Mouse (Mus musculus) heart, postnatal 25 days (tissue): ENCODE measurements around the gene Homer1. TPM values are rescaled to one million over a fixed set of nuclear protein-coding genes. Genes with fewer than 3 reads are reported as not detected.

ENCODE experiments used
- DNase-seq: peaks from one replicate; pipeline ENCODE4 v3.0.0; 2022; ENCODE audit warnings: low spot score
- intact Hi-C: fragments of 180-260 bp; cut with DNase I; formaldehyde crosslinking; loops from one replicate; pipeline ENCODE4 v1.15.1; 2025
- total RNA-seq, 2 experiments: library from RNA; stranded (reverse); gene quantifications; 2 replicates each; pipeline ENCODE4 v1.2.3; 2021

Homer1 gene
- total RNA-seq, 2 experiments from 2014 or later = 61.1 to 63.8 TPM

DNA sequence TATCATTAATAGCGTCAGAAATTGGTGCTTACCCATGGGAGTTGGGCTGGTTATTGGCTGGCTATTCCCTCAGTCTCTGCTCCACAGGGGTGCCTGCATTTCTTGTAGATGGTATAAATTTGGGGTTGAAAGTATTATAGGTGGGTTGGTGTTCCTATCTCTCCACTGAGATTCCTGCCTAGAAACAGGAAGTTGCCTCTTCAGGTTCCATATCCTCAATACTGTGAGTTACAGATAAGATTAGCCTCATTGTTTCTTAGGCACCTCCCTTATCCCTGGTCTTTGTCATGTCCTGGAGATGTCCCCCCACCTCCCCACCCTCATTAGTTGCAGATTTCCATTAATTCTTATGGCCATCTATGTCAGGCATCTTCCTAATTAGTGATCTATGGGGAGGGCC, 85.0 kb downstream of the Homer1 start:
- intact Hi-C loops = no loop called here
- no peak for DNase-seq

DNA sequence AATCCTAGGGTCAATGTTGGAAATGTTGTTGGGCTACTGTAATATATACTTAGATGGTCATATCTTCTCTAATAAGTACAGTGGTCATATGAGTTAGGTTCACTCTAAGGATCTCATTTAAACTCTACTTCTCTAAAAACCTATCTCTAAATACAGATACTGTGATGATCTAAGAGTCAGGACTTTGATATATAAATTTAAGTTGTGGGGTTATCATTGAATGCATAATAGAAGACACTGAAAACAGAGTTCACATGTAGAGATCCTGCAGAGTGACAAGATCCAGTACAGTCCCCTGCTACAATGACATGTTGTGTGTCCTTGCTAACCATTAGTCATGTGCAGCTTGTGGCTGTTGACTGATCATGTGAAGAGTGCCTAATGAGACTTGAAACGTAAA, 85.7 kb downstream of the Homer1 start:
- DNase-seq = no peak
- intact Hi-C loops = no loop called here

DNA sequence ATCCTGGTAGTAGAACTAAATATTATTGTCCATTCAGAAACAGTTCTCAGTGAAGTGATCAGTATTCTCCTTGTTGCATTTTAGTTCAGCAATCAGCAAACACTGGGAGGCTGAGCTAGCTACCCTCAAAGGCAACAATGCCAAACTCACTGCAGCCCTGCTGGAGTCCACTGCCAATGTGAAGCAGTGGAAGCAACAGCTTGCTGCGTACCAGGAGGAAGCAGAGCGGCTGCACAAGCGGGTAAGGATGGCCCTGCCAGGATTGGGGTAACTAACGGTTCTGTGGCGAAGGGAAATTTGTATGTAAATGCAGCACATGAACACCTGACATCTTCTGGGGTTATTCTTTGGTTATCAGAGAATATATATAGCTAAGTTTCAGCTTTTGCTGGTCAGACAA, 88.0 kb downstream of the Homer1 start:
- intact Hi-C loops = no loop called here
- DNase-seq = no peak

DNA sequence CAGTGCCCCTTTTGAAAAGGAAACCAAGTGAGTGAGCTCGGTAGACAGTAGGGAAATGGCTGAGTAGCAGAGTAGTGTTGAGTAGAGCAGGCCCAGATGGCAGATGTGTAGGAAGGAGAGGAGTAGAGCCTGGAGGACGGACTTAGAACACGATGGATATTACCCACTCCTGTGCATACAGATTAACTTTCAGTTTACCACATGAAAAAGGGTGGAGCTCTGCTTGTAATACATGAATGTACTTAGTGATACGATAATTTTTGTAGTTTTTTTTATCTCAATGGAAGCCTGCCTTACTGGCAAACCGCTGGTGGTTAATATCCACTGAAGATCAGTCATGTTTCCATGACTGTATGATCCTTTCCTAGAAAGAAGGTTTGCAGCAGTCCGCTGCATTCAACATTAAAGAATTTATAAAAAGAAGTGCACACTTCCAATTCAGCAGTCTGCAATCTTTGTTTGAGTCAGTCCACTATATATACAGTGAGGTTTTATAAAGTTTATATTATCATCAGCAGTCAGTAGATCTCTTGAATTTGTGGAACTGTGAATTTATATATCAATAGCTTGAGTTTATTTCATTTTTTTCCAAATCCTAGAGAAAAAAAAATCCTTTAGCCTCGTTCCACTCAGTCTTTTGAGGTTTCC, 89.3 kb downstream of the Homer1 start:
- DNase-seq = no peak

DNA sequence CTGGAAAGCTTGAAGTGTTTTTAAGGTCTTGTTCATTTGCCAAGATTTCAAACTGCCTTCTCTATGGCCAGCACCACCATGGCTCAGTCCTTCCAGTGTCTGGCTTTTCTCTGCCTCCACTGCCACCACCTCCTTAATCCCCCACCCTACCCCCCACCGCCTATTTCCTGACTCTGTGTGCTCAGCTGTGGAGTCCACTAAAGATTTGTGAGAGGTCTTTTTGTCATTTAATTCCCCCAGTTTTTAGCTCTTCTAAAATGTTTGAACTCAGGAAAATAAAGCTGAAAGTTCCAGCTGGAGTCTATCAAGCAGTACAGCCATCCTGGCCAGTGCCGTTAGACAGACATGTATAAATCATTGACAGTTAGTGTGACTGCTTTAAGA, 89.8 kb downstream of the Homer1 start:
- intact Hi-C loops = no loop called here
- DNase-seq = no peak

More for the DNA sequence above, 89.3 kb downstream of the Homer1 start:
- intact Hi-C loops = no loop called here

DNA sequence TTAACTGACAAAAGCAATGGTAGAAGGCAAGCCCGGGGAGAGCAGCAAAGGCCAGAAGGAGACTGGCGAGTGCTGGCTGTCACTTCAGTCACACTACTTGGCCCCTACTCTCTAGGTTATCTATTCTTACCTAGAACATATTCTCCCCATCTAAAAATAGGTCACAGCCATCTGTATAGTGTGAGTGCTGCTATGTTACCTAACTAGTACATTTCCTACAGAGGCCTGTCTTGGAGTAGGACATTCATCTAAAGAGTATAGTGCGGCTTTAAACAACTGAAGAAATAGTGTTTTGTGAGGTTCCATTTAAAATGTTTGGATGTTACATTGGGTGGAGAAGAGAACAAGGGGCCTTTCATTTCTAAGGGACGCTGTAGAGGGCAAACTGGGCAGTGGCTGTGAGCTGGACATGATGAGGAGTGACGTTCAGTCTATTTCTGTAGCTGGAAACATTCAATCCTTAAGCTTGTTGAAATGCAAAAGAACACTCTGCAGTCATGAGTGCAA, 100.3 kb downstream of the Homer1 start:
- DNase-seq = no peak
- intact Hi-C loops = no loop called here

DNA sequence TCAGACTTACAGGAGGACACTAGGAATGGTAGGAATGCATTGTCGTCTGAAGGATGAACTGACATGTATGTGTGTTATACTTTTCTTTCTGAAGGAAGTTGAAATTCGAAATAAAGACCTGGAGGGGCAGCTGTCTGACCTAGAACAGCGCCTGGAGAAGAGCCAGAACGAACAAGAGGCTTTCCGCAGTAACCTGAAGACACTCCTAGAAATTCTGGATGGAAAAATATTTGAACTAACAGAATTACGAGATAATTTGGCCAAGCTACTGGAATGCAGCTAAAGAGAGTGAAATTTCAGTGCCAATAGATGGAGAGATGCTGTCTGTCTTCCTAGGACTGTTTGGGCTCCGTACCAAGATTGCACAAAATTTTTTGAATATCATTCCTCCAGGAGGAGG, 102.5 kb downstream of the Homer1 start:
- intact Hi-C loops = no loop called here
- no peak for DNase-seq

DNA sequence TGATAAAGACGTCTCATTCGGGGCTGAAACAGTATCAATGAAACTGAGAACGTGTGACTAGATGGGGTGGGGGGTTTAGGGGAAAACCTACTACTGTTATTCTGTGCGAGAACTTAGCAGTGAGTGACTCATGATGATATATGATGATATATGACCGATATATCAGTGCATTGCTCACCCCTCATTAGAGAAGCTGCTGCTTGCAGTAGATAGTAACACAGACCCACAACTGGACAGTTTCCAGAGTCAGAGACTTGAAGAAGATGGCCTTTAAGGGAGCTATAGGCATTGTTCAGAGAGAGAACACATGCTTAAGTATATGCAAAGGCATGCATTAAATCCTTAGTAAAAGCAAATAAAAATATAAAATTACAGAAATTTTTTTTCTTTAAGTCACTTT, 107.4 kb downstream of the Homer1 start:
- no peak for DNase-seq
- intact Hi-C loops = no loop called here

DNA sequence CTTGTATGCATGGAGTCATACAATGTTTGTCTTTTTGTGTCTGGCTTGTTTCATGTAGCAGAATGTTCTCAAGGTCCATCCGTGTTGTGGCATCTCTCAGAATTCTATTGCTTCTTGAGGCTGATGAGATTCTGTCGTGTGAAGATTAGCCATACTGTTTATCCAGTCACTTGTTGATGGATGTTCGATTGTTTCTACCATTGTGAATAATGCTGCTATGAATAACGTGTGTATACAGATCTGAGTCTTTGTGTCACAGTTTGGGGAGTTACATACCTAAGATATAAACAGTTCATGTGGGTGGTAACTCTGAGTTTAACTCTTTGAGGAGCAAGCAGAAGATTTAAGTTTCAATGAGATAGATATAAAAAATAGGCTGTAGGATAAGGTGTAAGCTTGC, 110.9 kb downstream of the Homer1 start:
- intact Hi-C loops = no loop called here

DNA sequence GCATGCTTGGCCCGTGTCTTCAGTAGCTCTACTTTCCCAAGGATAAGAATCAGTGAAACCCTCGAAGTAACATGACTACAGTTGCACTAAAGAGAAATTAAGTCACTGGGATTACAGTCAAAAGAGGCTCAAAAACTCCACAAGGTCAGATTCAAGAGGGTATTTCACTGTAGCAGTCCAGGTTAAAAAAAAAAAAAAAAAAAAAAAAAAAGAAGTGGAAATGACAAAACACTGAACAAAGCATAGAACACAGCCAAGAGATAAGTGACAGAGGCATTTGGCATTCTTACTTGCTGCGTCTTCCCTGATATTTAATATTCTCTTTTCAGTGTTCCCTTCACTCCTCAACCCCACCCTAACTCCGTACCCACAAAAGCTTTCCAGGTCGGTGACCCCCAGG, 115.6 kb downstream of the Homer1 start:
- intact Hi-C loops = no loop called here

More for the DNA sequence above, 110.9 kb downstream of the Homer1 start:
- DNase-seq = no peak

DNA sequence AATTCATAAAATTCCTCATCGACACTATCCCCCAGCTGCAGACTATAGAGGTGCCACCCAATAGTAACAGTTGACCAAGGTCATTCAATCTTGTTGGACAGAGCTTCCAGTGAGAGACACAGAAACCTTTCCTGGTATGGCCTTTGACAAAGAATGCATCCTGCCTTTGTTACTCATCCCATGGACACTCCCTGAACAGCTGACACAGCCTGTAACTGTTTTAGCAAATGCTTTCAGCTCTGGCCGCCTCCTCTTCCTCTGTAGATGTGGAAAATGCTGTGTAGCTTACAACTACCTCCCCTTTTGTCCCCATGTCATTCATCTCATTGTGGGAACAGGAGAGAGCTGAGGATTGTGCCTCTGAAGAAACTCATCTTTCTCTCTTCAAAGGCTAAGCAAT, 118.9 kb downstream of the Homer1 start:
- no peak for DNase-seq
- intact Hi-C loops = no loop called here

More for the DNA sequence above, 115.6 kb downstream of the Homer1 start:
- no peak for DNase-seq

DNA sequence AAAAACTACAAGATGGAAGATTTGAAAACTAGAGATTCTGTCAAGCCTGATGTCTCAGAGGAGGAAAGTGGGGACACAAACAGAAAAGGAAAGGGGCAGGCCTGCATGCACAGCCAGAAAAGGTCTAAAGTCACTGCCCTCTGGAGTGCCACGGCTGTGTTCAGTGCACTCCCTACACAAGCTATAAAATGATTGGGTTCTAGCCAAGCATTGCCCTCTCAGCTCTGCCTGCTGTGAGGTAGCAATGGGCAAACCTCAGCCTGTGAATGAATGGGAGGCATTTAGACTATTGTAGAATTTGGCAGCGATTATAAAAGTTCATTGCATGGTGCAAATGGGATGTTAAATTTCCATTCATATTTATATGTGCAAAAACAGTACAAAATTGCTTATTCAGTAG, 120.3 kb downstream of the Homer1 start:
- intact Hi-C loops = no loop called here

DNA sequence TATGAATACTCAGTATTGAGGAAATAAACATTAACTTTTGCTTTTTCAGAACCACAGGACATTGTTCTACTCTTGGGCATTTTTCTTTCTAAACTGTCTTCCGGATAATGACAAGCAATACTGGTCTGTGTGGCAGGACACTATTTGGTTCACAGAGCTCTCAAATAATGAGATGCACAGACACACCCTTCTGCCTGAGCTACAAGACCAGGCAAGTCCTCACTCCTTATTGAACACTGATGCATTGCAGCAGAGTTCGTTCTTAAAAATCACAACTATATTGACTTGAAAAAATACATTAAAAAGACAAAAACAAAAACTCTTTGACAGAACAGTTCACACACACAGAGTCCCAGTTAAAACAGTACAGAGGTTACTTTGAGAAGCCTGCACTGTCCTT, 123.8 kb downstream of the Homer1 start:
- DNase-seq = no peak
- intact Hi-C loops = no loop called here

More for the DNA sequence above, 120.3 kb downstream of the Homer1 start:
- no peak for DNase-seq

DNA sequence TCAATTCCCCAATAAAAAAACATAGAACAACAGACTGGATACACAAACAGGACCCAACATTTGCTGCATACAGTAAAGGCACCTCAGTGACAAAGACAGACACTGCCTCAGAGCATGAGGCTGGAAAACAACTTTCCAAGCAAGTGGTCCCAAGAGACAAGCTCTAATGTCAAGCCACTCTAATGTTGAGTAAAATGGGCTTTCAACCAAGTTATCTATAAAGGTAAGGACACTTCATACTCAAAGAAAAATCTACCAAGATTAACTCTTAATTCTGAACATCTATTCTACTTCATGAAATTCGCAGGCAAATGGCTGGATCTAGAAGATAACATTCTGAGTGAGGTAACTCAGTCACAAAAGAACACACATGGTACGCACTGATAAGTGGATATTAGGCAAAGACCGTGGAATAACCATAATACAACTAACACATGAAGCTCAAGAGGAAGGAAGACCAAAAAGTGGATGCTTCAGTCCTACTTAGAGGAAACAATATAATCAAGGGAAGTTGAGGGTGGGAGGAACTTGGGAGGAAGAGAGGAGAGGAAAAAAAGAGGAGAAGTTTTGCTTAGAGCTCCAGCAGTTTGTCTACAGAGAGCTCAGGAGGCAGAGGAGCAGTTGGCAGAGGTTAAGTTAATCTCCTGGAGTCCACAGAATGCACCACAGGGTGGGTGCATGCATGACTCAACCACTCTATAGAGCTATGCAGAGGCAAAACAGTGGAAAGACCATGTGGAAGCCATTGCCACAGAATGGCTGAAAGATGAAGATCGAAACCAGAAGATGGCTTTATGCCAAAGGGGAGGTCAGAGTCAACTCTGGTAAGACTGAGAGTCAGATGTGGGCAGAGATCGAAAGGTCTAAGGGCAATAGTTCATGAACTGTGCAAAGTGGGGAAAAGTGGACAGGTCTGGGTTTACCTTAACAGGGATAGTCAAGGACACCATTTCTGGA, 128.8 kb downstream of the Homer1 start:
- no peak for DNase-seq
- intact Hi-C loops = no loop called here

DNA sequence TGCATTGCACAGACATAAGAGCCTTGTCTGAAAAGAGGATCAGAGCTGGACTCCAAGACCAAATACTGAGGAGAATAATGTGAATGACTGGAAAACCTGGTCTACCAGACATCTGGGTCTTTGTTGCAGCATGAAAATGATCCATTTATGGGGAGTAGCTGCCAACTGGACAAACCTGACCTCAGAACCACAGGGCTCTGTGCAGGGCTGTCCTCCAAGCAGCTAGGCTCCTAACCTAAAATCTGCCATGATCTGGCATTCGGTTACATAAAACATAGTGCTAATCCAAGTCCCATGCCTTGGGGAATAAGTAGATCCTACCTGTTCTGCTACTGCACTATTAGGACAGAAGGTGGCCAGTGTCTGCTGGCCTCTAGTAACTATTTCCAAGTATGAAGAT, 129.8 kb downstream of the Homer1 start:
- intact Hi-C loops = no loop called here
- no peak for DNase-seq

DNA sequence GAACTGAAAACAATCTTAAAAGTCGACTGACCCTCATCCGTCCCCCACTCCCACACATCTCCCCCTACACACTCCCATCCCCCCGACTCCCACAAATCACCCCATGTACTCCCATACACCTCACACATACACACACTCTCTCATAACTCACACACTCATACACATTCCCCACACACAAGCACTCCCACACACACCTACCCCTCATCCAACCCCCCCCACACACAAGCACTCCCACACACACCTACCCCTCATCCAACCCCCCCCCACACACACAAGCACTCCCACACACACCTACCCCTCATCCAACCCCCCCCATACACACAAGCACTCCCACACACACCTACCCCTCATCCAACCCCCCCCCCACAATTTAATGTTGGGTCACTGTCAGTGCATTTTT, 140.7 kb downstream of the Homer1 start:
- intact Hi-C loops = loop anchor here (10.0 kb wide), 1 partner anchor 175 kb away; no protein-coding TSS in a partner anchor
- no peak for DNase-seq

DNA sequence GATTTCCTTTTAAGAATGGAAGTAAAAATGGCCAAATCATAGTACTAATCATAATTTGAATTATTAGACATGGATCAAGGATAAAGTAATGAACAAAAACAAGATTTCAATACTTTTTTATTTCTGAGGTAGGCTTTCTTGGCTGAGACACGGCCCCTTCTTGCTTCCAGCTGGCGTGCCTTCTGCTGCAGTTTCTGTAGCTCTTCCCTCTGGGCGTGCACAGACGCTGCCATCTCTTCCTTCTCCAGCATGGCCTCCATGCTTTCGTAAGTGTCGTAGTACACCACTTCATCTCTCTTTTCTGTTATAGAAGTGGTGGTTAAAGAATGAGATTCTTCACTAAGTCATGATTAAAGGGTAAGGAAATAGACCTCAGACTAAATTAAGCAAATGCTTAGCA, 153.8 kb downstream of the Homer1 start:
- intact Hi-C loops = no loop called here
- no peak for DNase-seq
